Mouse (Mus musculus) limb, embryonic 14.5 days (tissue): ENCODE results near the gene Pou2f1. TPM values are rescaled to one million over a fixed set of nuclear protein-coding genes. Genes with fewer than 3 reads are reported as not detected.
A peak's percentile ranks its signal among the peaks of the same experiment; 100 is the strongest.
"Not testable (repeated sequence)": the region's sequence is repeated elsewhere in the genome, so short reads cannot be mapped to it uniquely, and the experiment has no call there.

ENCODE experiments used
- ATAC-seq: fragments of 200-750 bp; cut with Nextera tagmentation; 2 replicates; pipeline ENCODE4 v1.8.0; 2017; ENCODE audit warnings: low read depth, moderate number of reproducible peaks, moderate TSS enrichment; ENCODE audit not compliant: low FRiP score
- DNase-seq: peaks from one replicate; pipeline ENCODE4 v3.0.0-alpha.2; 2015; ENCODE audit warnings: low spot score
- H3K27ac ChIP-seq: fragments of 300-500 bp; sonication (generic); replicated peaks from 2 replicates; pipeline ENCODE4 v1.5.1; 2014; ENCODE audit warnings: low read depth, mild to moderate bottlenecking, low read length, moderate library complexity, mixed read lengths
- H3K27me3 ChIP-seq: fragments of 300-500 bp; sonication (generic); 2 replicates; pipeline ENCODE4 v1.6.1; 2014; ENCODE audit warnings: low read length, mixed read lengths; ENCODE audit not compliant: control insufficient read depth, insufficient read depth
- H3K36me3 ChIP-seq: fragments of 300-500 bp; sonication (generic); 2 replicates; pipeline ENCODE4 v1.6.1; 2014; ENCODE audit warnings: mild to moderate bottlenecking, low read length, moderate library complexity, mixed read lengths; ENCODE audit not compliant: control insufficient read depth, insufficient read depth
- H3K4me1 ChIP-seq: fragments of 300-500 bp; sonication (generic); 2 replicates; pipeline ENCODE4 v1.6.1; 2014; ENCODE audit warnings: antibody characterized with exemption, low read length, mixed read lengths; ENCODE audit not compliant: control insufficient read depth, insufficient read depth
- H3K4me2 ChIP-seq: fragments of 300-500 bp; sonication (generic); replicated peaks from 2 replicates; pipeline ENCODE4 v1.6.1; 2014; ENCODE audit warnings: low read depth, mild to moderate bottlenecking, low read length, moderate library complexity; ENCODE audit not compliant: severe bottlenecking
- H3K4me3 ChIP-seq: fragments of 300-500 bp; sonication (generic); replicated peaks from 2 replicates; pipeline ENCODE4 v1.5.1; 2014; ENCODE audit warnings: low read length
- H3K9ac ChIP-seq: fragments of 300-500 bp; sonication (generic); 2 replicates; pipeline ENCODE4 v1.6.1; 2014; ENCODE audit warnings: mild to moderate bottlenecking, low read depth, low read length, moderate library complexity; ENCODE audit not compliant: severe bottlenecking
- H3K9me3 ChIP-seq: fragments of 300-500 bp; sonication (generic); 2 replicates; pipeline ENCODE4 v1.6.1; 2016; ENCODE audit warnings: low read length; ENCODE audit not compliant: control insufficient read depth
- POLR2A ChIP-seq: fragments of 200-500 bp; IDR thresholded peaks from 2 replicates; pipeline ENCODE4 v1.8.0; 2012; ENCODE audit warnings: inconsistent platforms, mild to moderate bottlenecking, moderate library complexity, borderline replicate concordance; ENCODE audit not compliant: insufficient read depth, insufficient read length; ENCODE audit errors: extremely low read depth
- WGBS: fragments of 180-500 bp; shearing (Covaris S2); extraction: QIAGEN DNeasy Blood & Tissue Kit; methylation state at CpG from one replicate; pipeline ENCODE4 v1.1.7; 2014; 5-methylcytosine and 5-hydroxymethylcytosine counted together
- polyA plus RNA-seq, 2 experiments: library from polyadenylated mRNA; depleted of rRNA in 1 of 2; stranded (reverse) in 1 of 2; unstranded in 1 of 2; fragments of >200 nt; fragmentation: Nextera tagmentation in 1 of 2; extraction: Ambion mirVana in 1 of 2; gene quantifications; 2 replicates each; pipeline versions ENCODE4 v1.2.1 to v1.2.3; 2012 to 2014

The Pou2f1 gene
- polyA plus RNA-seq, 2 experiments, result 7.3 to 16.4 TPM

DNA sequence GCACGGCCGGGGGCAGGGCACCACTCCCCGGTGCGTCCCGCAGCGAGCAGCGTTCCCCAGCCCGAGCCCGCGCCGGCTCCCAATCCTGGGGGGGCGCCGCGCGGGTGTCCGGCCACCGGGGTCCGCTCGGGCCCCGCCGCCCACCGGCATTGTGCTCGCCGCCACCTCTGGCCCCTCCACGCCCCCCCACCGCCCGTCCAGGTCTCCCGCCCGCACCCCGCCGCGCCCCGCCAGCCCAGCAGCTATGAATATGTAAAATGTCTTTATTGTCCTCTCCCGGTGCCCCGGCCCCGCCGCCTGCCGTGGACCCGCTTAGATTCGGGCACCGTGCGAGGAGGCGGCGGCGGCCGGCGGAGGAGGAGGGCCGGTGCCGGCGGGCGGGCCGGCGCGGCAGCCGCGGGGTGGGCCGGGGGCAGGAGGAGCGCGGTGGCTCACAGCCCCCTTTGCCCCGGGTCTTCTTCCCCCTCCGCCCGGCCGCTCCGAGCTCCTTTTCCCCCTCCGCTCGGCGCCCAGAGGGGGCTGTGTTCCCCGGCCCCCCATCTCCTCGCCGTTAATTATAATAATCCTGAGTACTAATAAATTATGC lies 481 bp downstream of the Pou2f1 start:
- peak overlapping the region; percentile 93 for H3K4me2 ChIP-seq
- peak overlapping the region; percentile 90 for H3K27ac ChIP-seq
- no peaks in the 10 kb centered on the region for H3K9me3 ChIP-seq
- H3K4me1 ChIP-seq, result peaks cover 10% of the 10 kb centered on the region; the same call in 1 of the 2 replicates
- no peak for DNase-seq
- WGBS, result 1% methylated on average over 12 of the region's 70 CpGs
- H3K27me3 ChIP-seq, result no peaks in the 10 kb centered on the region
- TF ChIP-seq POLR2A, result no peak
- H3K36me3 ChIP-seq, result no peaks in the 10 kb centered on the region
- peak overlapping the region; percentile 96 for H3K9ac ChIP-seq
- peak; percentile 47 for ATAC-seq
- H3K4me3 ChIP-seq, result peak overlapping the region; percentile 90

DNA sequence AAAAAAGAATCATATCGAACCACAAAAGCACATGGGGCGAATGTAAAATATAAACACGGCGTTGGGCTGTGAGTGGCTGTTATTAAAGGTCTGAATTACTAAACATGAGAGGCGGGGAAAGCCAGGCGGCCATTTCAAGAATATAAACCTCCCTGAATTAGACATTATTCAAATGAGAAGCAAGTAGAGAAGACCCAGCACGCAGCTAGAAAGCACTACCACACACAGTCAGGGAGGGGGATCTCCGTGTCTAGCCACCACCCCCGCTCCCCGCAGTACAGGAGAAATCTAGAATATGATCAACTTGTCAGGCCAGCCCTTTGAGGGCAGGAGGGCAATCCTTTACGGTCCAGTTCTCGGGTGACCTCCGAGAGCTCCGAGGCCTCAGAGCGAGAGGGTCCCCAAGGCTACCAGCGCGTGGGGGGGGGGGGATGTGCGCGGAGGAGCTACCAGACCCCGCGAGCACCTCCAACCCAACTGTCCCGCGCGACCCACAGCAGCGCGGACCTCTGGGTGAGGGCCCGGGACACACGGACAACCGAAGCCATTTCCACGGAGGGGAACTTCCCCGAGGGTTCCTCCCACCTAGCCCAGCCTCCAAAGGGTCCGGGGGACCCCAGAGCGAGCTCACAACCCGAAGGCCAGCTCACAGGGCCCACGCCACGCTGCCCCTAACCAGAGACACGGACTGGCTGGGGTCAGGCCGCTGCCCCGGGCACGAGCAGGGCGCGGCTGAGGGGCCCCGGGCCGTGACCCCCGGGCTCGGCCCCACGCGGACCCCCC lies 1.2 kb downstream of the Pou2f1 start:
- WGBS, result 3% methylated on average over 14 of the region's 48 CpGs
- no peak for TF ChIP-seq POLR2A
- no peak for ATAC-seq

DNA sequence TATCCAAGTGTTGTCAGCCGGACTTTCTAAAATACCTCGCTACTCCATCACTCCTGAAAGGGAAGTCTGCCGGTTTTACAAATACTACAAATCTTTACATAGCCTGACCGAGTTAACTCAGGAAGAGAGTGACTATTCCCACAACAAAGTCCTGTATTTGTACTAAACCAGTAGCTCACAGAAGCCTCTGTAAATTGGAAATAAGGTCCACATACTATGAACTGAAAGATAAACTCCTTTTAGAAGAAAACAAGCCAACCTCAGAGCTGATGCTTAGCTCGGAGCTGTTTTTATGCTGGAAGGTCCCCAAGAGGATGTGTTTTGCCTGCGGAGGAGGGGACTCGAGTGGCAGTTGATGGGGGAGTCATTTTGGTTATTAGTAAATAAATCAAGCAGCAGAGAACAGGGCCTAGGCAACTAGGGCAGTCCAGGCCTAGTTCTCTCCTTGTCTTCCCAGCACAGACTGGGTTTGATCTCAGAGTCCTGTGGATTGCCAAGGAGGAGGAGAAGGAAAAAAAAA lies 1.8 kb downstream of the Pou2f1 start:
- H3K27ac ChIP-seq, result no peak overlapping the region
- H3K36me3 ChIP-seq, result no peaks in the 10 kb centered on the region
- H3K27me3 ChIP-seq, result no peaks in the 10 kb centered on the region
- ATAC-seq (no peak), DNase-seq (no peak)
- H3K4me1 ChIP-seq, result peaks cover 10% of the 10 kb centered on the region; the same call in 1 of the 2 replicates
- peak overlapping the region; percentile 96 for H3K9ac ChIP-seq
- no peak for TF ChIP-seq POLR2A
- peak overlapping the region; percentile 90 for H3K4me3 ChIP-seq
- WGBS, result 8% methylated on average over 7 of the region's 7 CpGs
- H3K9me3 ChIP-seq, result no peaks in the 10 kb centered on the region
- peak overlapping the region; percentile 93 for H3K4me2 ChIP-seq

More for the DNA sequence above, 1.2 kb downstream of the Pou2f1 start:
- Histone ChIP-seq H3K9ac (peak overlapping the region; percentile 96), H3K9me3 (no peaks in the 10 kb centered on the region), H3K36me3 (no peaks in the 10 kb centered on the region), H3K27me3 (no peaks in the 10 kb centered on the region), H3K4me2 (peak overlapping the region; percentile 93), H3K4me3 (peak overlapping the region; percentile 90), H3K27ac (peak overlapping the region; percentile 90), H3K4me1 (peaks cover 10% of the 10 kb centered on the region; the same call in 1 of the 2 replicates)
- DNase-seq, result peak; percentile 31

DNA sequence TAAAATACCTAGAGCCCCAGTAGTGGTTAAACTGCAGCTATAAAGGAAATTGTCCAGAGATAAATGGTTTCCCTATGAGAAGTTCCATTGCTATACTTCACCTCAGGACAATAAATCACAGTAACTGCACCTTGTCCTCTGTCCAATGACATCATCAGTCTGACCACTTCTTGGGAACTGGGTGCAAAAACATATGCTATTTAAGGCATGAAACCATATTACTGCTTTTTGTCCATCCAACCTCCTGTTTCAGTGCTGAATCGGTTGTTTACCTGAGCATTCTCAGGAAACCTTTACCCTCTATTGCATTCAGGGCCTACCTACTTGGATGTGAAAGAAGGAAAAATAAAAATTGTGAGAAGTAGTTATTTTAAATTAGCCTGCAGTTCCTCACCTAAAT lies 2.8 kb downstream of the Pou2f1 start:
- H3K4me3 ChIP-seq, result no peak overlapping the region
- WGBS, result 72% methylated on average over 1 of the region's 1 CpGs
- H3K4me2 ChIP-seq, result no peak overlapping the region
- H3K27me3 ChIP-seq, result no peaks in the 10 kb centered on the region
- H3K36me3 ChIP-seq, result no peaks in the 10 kb centered on the region
- no peak for DNase-seq
- no peak for TF ChIP-seq POLR2A
- ATAC-seq, result no peak
- H3K9ac ChIP-seq, result no peak overlapping the region
- no peak overlapping the region for H3K27ac ChIP-seq
- peaks cover 10% of the 10 kb centered on the region; the same call in 1 of the 2 replicates for H3K4me1 ChIP-seq
- no peaks in the 10 kb centered on the region for H3K9me3 ChIP-seq

DNA sequence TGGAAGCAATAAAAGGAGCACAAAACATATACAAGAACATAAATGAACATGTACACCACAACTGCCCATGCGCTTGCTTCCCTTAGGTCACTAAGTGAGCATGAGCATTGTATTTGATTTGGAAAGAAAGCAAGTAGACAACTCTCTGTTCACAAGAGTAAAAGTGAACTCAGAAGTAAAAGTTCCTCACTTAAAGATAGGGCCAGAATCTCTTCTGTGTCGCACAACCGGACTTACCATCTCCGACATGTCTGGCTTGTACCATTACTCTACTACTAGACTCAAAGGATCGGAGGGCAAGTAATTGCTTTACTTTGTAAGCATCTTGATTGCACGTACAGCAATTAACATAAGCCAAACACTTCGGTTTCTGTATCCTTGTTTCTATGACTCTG lies 6.8 kb downstream of the Pou2f1 start:
- Histone ChIP-seq H3K36me3 (no peaks in the 10 kb centered on the region), H3K4me1 (peaks cover 4% of the 10 kb centered on the region; the same call in 1 of the 2 replicates), H3K9ac (no peak overlapping the region), H3K4me3 (no peak overlapping the region), H3K4me2 (no peak overlapping the region), H3K27me3 (no peaks in the 10 kb centered on the region), H3K27ac (no peak overlapping the region), H3K9me3 (no peaks in the 10 kb centered on the region)
- ATAC-seq, result no peak
- 88% methylated on average over 7 of the region's 7 CpGs for WGBS
- TF ChIP-seq POLR2A, result no peak
- no peak for DNase-seq

DNA sequence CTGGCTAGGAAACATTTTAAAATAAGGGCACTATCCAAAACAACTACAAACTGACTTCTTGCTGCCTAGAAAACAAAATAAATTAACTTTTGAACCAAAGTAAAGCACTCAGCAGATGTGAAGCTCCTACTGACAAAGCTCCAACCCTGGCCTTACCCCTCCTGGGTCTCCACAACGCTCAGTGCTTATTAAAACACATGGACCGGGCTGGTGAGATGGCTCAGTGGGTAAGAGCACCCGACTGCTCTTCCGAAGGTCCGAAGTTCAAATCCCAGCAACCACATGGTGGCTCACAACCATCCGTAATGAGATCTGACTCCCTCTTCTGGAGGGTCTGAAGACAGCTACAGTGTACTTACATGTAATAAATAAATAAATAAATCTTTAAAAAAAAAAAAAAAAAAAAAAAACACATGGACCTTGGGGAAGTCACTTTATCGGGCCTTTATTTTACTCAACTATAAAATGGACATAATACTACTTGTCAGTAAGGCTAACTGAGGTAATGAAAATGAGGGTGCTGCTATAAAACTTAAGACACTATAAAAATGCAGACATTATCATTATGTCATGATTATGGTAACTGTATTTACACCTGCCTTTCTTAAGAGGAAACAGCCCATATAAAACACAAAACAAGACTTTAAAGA lies 7.3 kb downstream of the Pou2f1 start:
- ATAC-seq, H3K9ac ChIP-seq, H3K4me2 ChIP-seq, H3K4me3 ChIP-seq, H3K27ac ChIP-seq, H3K27me3 ChIP-seq, DNase-seq, H3K4me1 ChIP-seq, H3K36me3 ChIP-seq, H3K9me3 ChIP-seq: not testable (repeated sequence)
- WGBS, result 86% methylated on average over 6 of the region's 7 CpGs
